Mouse (Mus musculus): Measurements from ENCODE around the gene Ret. TPM values are rescaled to one million over a fixed set of nuclear protein-coding genes. Genes with fewer than 3 reads are reported as not detected.

Ret gene
- polyA plus RNA-seq, 1 experiment, result 0.10 TPM

GRCm38 (mm10) chr6:118162457-118163082, 34.9 kb downstream of the Ret start:
- Histone ChIP-seq H3K4me3 (replicated peaks) (no peak overlapping the region), H3K36me3 (replicated peaks; ENCODE audit: low read length) (no peaks in the 10 kb centered on the region), H3K4me1 (peaks cover 39% of the 10 kb centered on the region), H3K27me3 (replicated peaks) (peaks cover 21% of the 10 kb centered on the region), H3K9me3 (no peaks in the 10 kb centered on the region)
- no peak for TF ChIP-seq FLI1 (IDR thresholded peaks at IDR 0.05; ENCODE audit: low read length)
- TF ChIP-seq GATA1 (IDR thresholded peaks at IDR 0.05; ENCODE audit: borderline replicate concordance, low read length), result no peak

- Histone ChIP-seq H3K4me1 (peaks cover 26% of the 10 kb centered on the region), H3K36me3 (replicated peaks; ENCODE audit: low read length) (no peaks in the 10 kb centered on the region), H3K4me3 (replicated peaks) (no peak overlapping the region), H3K9me3 (no peaks in the 10 kb centered on the region), H3K27me3 (replicated peaks) (peaks cover 17% of the 10 kb centered on the region)
- TF ChIP-seq GATA1 (IDR thresholded peaks at IDR 0.05; ENCODE audit: borderline replicate concordance, low read length), result no peak
- TF ChIP-seq FLI1 (IDR thresholded peaks at IDR 0.05; ENCODE audit: low read length), result no peak
Measured at GRCm38 (mm10) chr6:118153091-118153490, 44.4 kb downstream of the Ret start.

DNA sequence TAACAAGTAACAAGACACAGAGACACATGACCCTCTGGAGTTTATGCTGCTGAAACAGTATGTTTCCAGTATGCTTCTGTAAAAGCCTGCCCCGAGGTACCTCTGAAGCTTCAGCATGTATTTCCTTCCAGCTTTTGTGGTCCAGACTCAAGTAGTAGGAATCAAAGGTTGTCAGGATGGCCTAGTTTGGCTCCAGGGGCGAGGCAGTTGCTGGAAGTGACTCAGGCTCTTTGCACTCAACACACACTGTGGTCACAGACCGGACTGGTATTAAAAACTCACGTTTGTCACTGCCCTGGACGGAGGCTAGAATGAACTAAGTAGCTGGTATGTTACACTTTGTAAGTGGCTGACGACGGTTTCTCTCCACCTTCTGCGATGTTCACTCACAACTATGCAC, 46.5 kb downstream of the Ret start:
- TF ChIP-seq FLI1 (IDR thresholded peaks at IDR 0.05; ENCODE audit: low read length), result no peak
- TF ChIP-seq GATA1 (IDR thresholded peaks at IDR 0.05; ENCODE audit: borderline replicate concordance, low read length), result no peak
- no peak overlapping the region for H3K4me3 ChIP-seq (replicated peaks)
- no peaks in the 10 kb centered on the region for H3K9me3 ChIP-seq
- H3K27me3 ChIP-seq (replicated peaks), result peaks cover 17% of the 10 kb centered on the region
- H3K36me3 ChIP-seq (replicated peaks; ENCODE audit: low read length), result no peaks in the 10 kb centered on the region
- peaks cover 32% of the 10 kb centered on the region for H3K4me1 ChIP-seq

GRCm38 (mm10) chr6:118150538-118150937, 47.0 kb downstream of the Ret start:
- Histone ChIP-seq H3K36me3 (replicated peaks; ENCODE audit: low read length) (no peaks in the 10 kb centered on the region), H3K4me1 (peaks cover 32% of the 10 kb centered on the region), H3K9me3 (no peaks in the 10 kb centered on the region), H3K4me3 (replicated peaks) (peak overlapping the region; percentile 4), H3K27me3 (replicated peaks) (peaks cover 15% of the 10 kb centered on the region)
- no peak for TF ChIP-seq FLI1 (IDR thresholded peaks at IDR 0.05; ENCODE audit: low read length)
- TF ChIP-seq GATA1 (IDR thresholded peaks at IDR 0.05; ENCODE audit: borderline replicate concordance, low read length), result no peak

DNA sequence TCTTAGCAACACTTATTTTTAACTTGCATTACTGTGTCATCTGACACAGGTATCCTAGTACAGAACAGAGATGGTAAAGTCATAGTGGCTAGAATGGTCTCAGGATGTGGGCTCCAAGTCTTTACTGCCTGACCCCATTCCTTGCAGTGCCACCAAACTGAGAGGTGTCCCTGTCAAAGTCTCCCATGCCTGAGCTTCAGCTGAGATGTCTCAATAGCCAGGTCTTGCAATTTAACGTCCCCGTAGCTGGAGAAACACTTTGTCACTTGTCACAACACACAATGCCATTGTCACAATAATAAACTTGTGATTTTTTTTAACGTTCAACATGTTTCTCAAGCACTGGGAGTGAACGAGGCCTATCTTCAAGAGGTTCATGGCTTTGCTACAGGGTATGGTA, 47.4 kb downstream of the Ret start:
- TF ChIP-seq GATA1 (IDR thresholded peaks at IDR 0.05; ENCODE audit: borderline replicate concordance, low read length) (no peak), FLI1 (IDR thresholded peaks at IDR 0.05; ENCODE audit: low read length) (no peak)
- Histone ChIP-seq H3K27me3 (replicated peaks) (peaks cover 11% of the 10 kb centered on the region), H3K4me1 (peaks cover 32% of the 10 kb centered on the region)

DNA sequence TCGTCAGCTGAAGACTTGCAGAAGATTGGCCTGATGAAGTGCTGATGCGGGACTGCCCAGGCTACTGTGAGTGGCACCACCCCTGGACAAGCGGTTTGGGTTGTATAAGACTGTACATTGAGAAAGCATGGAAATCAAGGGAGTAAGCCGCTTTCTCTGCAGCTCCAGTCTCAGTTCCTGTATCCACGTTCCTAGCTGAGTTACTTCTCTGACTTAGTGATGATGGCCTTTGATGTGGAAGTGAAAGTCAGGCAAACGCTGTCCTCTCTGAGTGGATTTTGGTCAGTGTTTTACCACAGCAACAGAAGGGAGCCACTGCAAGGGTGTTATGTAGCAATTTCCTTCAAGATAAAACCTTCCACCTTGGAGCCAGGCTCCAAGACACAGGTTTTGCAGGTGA, 56.6 kb downstream of the Ret start:
- H3K9me3 ChIP-seq, result peaks cover 17% of the 10 kb centered on the region
- TF ChIP-seq FLI1 (IDR thresholded peaks at IDR 0.05; ENCODE audit: low read length) (no peak), GATA1 (IDR thresholded peaks at IDR 0.05; ENCODE audit: borderline replicate concordance, low read length) (no peak)

More for the DNA sequence above, 47.4 kb downstream of the Ret start:
- H3K36me3 ChIP-seq (replicated peaks; ENCODE audit: low read length), result no peaks in the 10 kb centered on the region
- H3K9me3 ChIP-seq, result no peaks in the 10 kb centered on the region
- H3K4me3 ChIP-seq (replicated peaks), result no peak overlapping the region

DNA sequence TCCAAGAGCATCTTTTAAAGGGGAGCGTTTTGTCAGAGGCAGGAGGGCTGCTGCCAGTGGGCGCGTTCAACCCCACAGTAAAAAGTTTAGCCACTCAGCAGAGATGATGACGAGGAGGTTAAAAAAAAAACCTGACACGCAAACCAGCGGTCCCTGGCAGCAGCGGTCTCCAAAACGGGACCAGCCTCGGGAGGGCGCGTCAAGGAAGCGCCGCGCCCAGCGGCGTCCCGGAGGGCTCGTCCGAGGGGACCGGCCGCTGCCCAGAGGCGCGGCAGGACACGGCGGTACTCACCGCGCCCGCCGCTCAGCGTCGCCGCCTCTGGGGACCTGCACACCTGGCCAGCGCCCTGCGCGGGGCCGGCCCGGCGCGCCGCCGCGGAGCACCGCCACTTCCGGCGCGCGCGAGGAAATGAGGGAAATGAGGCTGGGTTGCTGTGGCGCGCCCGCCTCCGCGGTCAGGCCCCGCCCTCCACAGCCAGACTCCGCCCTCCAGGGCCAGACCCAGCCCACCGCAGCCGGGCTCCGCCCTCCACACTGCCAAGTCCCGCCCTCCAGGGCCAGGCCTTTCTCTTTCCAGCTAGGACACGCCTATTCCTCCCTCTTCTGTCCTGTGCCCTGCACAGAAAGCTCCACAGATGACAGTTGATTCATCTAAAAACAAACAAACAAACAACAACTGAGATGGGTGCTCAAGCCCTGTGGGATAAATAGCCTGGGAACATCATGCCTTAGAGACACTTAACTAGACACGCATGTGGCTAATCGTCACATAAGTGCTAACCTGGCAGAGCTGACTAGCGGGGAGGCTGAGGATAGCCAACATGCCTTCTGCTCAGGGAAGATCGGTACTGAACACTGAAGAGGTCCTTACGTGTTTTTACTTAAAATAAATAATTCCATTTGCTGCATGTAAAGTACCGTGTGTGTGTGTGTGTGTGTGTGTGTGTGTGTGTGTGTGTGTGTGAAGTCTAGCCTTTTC, 58.5 kb downstream of the Ret start, which contains the start of gene Csgalnact2:
Csgalnact2 (minus strand) TSS at position 410 of the 979 bp plus-strand sequence.
- Histone ChIP-seq H3K9me3 (peaks cover 7% of the 10 kb centered on the region; the same call in 1 of the 2 replicates), H3K36me3 (replicated peaks; ENCODE audit: low read length) (no peaks in the 10 kb centered on the region), H3K4me1 (peaks cover 72% of the 10 kb centered on the region), H3K4me3 (replicated peaks) (peak within 1 kb of the TSS; percentile 93), H3K27me3 (replicated peaks) (no peaks in the 10 kb centered on the region)
- no peak for TF ChIP-seq GATA1 (IDR thresholded peaks at IDR 0.05; ENCODE audit: borderline replicate concordance, low read length)
- TF ChIP-seq FLI1 (IDR thresholded peaks at IDR 0.05; ENCODE audit: low read length), result peak; percentile 17; the same call in 1 of the 2 replicates

More for the DNA sequence above, 56.6 kb downstream of the Ret start:
- H3K27me3 ChIP-seq (replicated peaks), result no peaks in the 10 kb centered on the region
- no peak overlapping the region for H3K4me3 ChIP-seq (replicated peaks)
- H3K36me3 ChIP-seq (replicated peaks; ENCODE audit: low read length), result no peaks in the 10 kb centered on the region
- H3K4me1 ChIP-seq, result peaks cover 53% of the 10 kb centered on the region

DNA sequence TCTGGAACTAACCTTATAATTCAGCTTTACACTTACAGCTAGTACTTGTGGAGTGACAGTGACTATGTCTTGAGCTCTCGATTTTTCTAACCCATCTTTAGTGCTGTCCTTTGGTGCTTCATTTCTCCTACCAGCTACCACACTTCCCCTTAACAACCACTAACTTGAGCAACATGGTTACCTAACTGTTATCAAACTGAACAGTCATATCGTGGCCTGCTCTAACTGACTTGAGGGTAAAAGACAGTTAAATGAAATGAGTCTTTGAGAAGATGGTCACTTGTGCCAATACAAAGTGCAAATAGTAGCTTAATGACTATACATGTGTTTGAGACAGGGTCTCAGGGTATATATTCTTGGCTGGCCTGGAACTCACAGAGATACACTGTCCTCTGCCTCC, 60.4 kb downstream of the Ret start:
- peaks cover 3% of the 10 kb centered on the region for H3K36me3 ChIP-seq (replicated peaks; ENCODE audit: low read length)
- peaks cover 5% of the 10 kb centered on the region; the same call in 1 of the 2 replicates for H3K9me3 ChIP-seq
- peak overlapping the region; percentile 77 for H3K4me3 ChIP-seq (replicated peaks)
- peaks cover 76% of the 10 kb centered on the region for H3K4me1 ChIP-seq
- H3K27me3 ChIP-seq (replicated peaks), result no peaks in the 10 kb centered on the region
- no peak for TF ChIP-seq GATA1 (IDR thresholded peaks at IDR 0.05; ENCODE audit: borderline replicate concordance, low read length)

- no peak for TF ChIP-seq FLI1 (IDR thresholded peaks at IDR 0.05; ENCODE audit: low read length)
- no peak for TF ChIP-seq GATA1 (IDR thresholded peaks at IDR 0.05; ENCODE audit: borderline replicate concordance, low read length)
- H3K9me3 ChIP-seq, result no peaks in the 10 kb centered on the region
- peaks cover 77% of the 10 kb centered on the region for H3K4me1 ChIP-seq
- H3K36me3 ChIP-seq (replicated peaks; ENCODE audit: low read length), result peaks cover 7% of the 10 kb centered on the region
- no peaks in the 10 kb centered on the region for H3K27me3 ChIP-seq (replicated peaks)
- H3K4me3 ChIP-seq (replicated peaks), result no peak overlapping the region
Measured at GRCm38 (mm10) chr6:118134461-118134860, 63.1 kb downstream of the Ret start.

GRCm38 (mm10) chr6:118130022-118130421, 67.5 kb downstream of the Ret start:
- no peaks in the 10 kb centered on the region for H3K27me3 ChIP-seq (replicated peaks)
- no peak overlapping the region for H3K4me3 ChIP-seq (replicated peaks)
- H3K36me3 ChIP-seq (replicated peaks; ENCODE audit: low read length), result peaks cover 24% of the 10 kb centered on the region
- TF ChIP-seq GATA1 (IDR thresholded peaks at IDR 0.05; ENCODE audit: borderline replicate concordance, low read length) (no peak), FLI1 (IDR thresholded peaks at IDR 0.05; ENCODE audit: low read length) (no peak)
- H3K9me3 ChIP-seq, result no peaks in the 10 kb centered on the region
- H3K4me1 ChIP-seq, result peaks cover 77% of the 10 kb centered on the region

All from megakaryocyte, embryonic 14.5 days (primary cell).